Mouse (Mus musculus) stomach, embryonic 16.5 days (tissue): ENCODE measurements around the gene L3mbtl1. TPM values are rescaled to one million over a fixed set of nuclear protein-coding genes. Genes with fewer than 3 reads are reported as not detected.

Experiments
- ATAC-seq: fragments of 200-750 bp; cut with Nextera tagmentation; 2 replicates; pipeline ENCODE4 v1.8.0; 2017; ENCODE audit warnings: moderate number of reproducible peaks, moderate TSS enrichment; ENCODE audit not compliant: insufficient read depth, low FRiP score
- H3K27ac ChIP-seq: fragments of 300-500 bp; sonication (generic); 2 replicates; pipeline ENCODE4 v1.5.1; 2014; ENCODE audit warnings: low read length
- H3K27me3 ChIP-seq: fragments of 300-500 bp; sonication (generic); 2 replicates; pipeline ENCODE4 v1.6.1; 2014; ENCODE audit warnings: low read length, control low read depth, mixed read lengths; ENCODE audit not compliant: control insufficient read depth, insufficient read depth
- H3K36me3 ChIP-seq: fragments of 300-500 bp; sonication (generic); 2 replicates; pipeline ENCODE4 v1.6.1; 2014; ENCODE audit warnings: low read length; ENCODE audit not compliant: control insufficient read depth, insufficient read depth
- H3K4me1 ChIP-seq: fragments of 300-500 bp; sonication (generic); 2 replicates; pipeline ENCODE4 v1.6.1; 2014; ENCODE audit warnings: low read length, control low read depth, mixed read lengths; ENCODE audit not compliant: control insufficient read depth, insufficient read depth
- H3K4me2 ChIP-seq: fragments of 300-500 bp; sonication (generic); 2 replicates; pipeline ENCODE4 v1.6.1; 2014; ENCODE audit warnings: low read depth, low read length, mixed read lengths
- H3K4me3 ChIP-seq: fragments of 300-500 bp; sonication (generic); replicated peaks from 2 replicates; pipeline ENCODE4 v1.5.1; 2014; ENCODE audit warnings: mild to moderate bottlenecking, low read length
- H3K9ac ChIP-seq: fragments of 300-500 bp; sonication (generic); 2 replicates; pipeline ENCODE4 v1.6.1; 2014; ENCODE audit warnings: low read length
- H3K9me3 ChIP-seq: fragments of 300-500 bp; sonication (generic); replicated peaks from 2 replicates; pipeline ENCODE4 v1.6.1; 2016; ENCODE audit warnings: low read length, control low read depth; ENCODE audit not compliant: control insufficient read depth
- WGBS: fragments of 180-500 bp; shearing (Covaris S2); extraction: QIAGEN DNeasy Blood & Tissue Kit; methylation state at CpG from one replicate; pipeline ENCODE4 v1.1.7; 2014; 5-methylcytosine and 5-hydroxymethylcytosine counted together
- polyA plus RNA-seq: library from polyadenylated mRNA; unstranded; fragments of >200 nt; fragmentation: Nextera tagmentation; extraction: Ambion mirVana; gene quantifications from 2 replicates; pipeline ENCODE4 v1.2.1, GENCODE M21; 2015

L3mbtl1 gene
- polyA plus RNA-seq, 1 experiment from 2014 or later = 0.19 TPM

DNA sequence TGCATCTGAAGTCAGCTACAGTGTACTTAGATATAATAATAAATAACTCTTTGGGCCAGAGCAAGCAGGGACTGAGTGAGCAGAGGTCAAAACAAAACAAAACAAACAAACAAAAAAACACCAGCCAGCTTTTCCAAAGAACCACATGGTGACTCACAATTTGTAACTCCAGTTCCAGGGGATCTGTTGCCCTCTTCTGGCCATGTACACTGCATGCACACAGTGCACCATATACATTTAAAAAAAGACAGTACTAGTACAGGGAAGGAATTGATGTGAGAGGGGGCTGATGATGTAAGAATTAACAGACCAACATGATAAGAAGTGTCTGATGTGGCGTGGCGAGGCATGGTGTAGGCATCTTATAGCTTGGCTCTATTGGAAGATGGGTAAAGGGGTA, 13.6 kb downstream of the L3mbtl1 start:
- Histone ChIP-seq H3K27me3 (no peaks in the 10 kb centered on the region), H3K9ac (no peak overlapping the region), H3K9me3 (no peaks in the 10 kb centered on the region), H3K4me1 (no peaks in the 10 kb centered on the region), H3K27ac (no peak overlapping the region), H3K4me3 (no peak overlapping the region), H3K4me2 (no peak overlapping the region), H3K36me3 (no peaks in the 10 kb centered on the region)
- 97% methylated on average over 2 of the region's 2 CpGs for WGBS
- no peak for ATAC-seq

GRCm38 (mm10) chr2:162961321-162961720, 18.0 kb downstream of the L3mbtl1 start:
- H3K4me1 ChIP-seq = no peaks in the 10 kb centered on the region
- no peak overlapping the region for H3K4me3 ChIP-seq
- ATAC-seq = no peak
- WGBS = 61% methylated on average over 9 of the region's 10 CpGs
- H3K27ac ChIP-seq = no peak overlapping the region
- H3K27me3 ChIP-seq = no peaks in the 10 kb centered on the region; the same call in 1 of the 2 replicates
- H3K9me3 ChIP-seq = no peaks in the 10 kb centered on the region
- H3K36me3 ChIP-seq = no peaks in the 10 kb centered on the region
- H3K4me2 ChIP-seq = no peak overlapping the region
- H3K9ac ChIP-seq = no peak overlapping the region

DNA sequence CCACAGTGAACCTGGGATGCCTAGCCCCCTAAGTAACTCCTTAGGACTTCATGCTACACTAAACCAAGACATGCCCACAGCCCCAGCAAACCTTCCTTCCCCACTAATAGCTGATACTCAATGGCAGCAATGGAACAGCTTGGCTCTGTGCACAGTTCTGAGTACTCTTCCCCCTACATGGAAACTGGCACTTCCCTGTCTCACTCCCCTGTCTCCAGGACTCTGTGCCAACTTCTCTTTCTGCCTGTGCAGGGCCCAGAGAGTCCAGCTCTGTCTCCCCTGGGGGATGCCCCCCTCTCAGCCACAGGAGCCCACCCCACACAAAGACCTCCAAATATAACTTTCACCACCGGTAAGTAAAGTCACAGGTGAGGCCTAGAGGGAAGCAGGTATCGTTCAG, 23.5 kb downstream of the L3mbtl1 start:
- Histone ChIP-seq H3K4me3 (no peak overlapping the region), H3K27me3 (no peaks in the 10 kb centered on the region; the same call in 1 of the 2 replicates), H3K4me2 (no peak overlapping the region), H3K27ac (no peak overlapping the region), H3K4me1 (no peaks in the 10 kb centered on the region), H3K36me3 (no peaks in the 10 kb centered on the region), H3K9ac (no peak overlapping the region), H3K9me3 (no peaks in the 10 kb centered on the region)
- no peak for ATAC-seq
- WGBS = 94% methylated on average over 2 of the region's 2 CpGs

DNA sequence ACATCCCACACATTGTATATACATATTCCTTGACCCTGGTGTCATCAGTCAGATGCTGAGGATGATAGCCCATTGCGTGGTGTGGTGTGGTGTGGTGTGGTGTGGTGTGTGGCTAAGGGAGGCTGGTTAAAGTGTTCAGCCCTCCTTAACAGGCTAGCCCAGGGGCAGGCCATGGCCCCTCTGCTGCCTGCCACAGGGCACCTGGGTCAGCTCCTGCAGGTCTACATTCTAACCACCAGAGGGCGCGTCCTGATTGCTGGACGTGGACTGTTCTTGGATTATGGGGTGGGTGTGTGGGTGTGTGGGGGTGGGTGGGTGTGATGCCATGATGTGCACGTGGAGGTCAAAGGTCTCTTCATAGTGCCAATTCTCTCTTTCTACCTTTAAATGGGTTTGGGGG, 25.1 kb downstream of the L3mbtl1 start:
- peaks cover under 1% of the 10 kb centered on the region; the same call in 1 of the 2 replicates for H3K4me1 ChIP-seq
- no peak overlapping the region for H3K27ac ChIP-seq
- no peaks in the 10 kb centered on the region for H3K36me3 ChIP-seq
- H3K4me3 ChIP-seq = no peak overlapping the region
- no peaks in the 10 kb centered on the region; the same call in 1 of the 2 replicates for H3K27me3 ChIP-seq
- no peak overlapping the region for H3K4me2 ChIP-seq
- no peak overlapping the region for H3K9ac ChIP-seq
- WGBS = 8% methylated on average over 5 of the region's 5 CpGs
- ATAC-seq = 0 out of 2 replicates have a peak, but pooled peaks have one; percentile 31
- no peaks in the 10 kb centered on the region for H3K9me3 ChIP-seq

DNA sequence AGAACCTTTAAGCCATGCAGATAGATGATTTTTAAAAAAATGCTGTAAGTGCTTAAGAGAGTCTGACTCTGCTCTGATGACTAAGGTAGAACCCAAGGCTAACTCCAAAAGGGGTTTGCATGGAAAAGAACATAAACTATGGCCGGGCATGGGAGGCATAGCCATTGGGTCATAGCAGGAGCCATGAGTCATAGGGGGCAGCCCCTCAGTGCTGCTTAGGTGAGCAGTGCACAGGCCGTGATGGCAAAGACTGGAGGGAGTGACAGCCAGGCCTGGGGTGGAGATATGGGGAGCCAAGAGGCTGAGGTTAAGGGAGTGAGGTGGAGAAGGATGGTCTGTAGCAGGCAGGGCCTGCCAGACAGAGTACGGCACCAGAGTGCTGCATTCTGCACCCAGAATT, 25.8 kb downstream of the L3mbtl1 start:
- Histone ChIP-seq H3K27ac (no peak overlapping the region), H3K36me3 (no peaks in the 10 kb centered on the region), H3K27me3 (no peaks in the 10 kb centered on the region; the same call in 1 of the 2 replicates), H3K4me2 (no peak overlapping the region), H3K9me3 (no peaks in the 10 kb centered on the region), H3K9ac (no peak overlapping the region), H3K4me1 (peaks cover 8% of the 10 kb centered on the region), H3K4me3 (no peak overlapping the region)
- WGBS = 81% methylated on average over 3 of the region's 3 CpGs
- no peak for ATAC-seq

GRCm38 (mm10) chr2:162970896-162971295, 27.6 kb downstream of the L3mbtl1 start:
- no peaks in the 10 kb centered on the region for H3K36me3 ChIP-seq
- no peak for ATAC-seq
- no peaks in the 10 kb centered on the region for H3K27me3 ChIP-seq
- no peak overlapping the region for H3K4me3 ChIP-seq
- H3K4me2 ChIP-seq = no peak overlapping the region
- H3K4me1 ChIP-seq = peaks cover 8% of the 10 kb centered on the region
- H3K9ac ChIP-seq = no peak overlapping the region
- WGBS = 85% methylated on average over 6 of the region's 6 CpGs
- no peaks in the 10 kb centered on the region for H3K9me3 ChIP-seq
- no peak overlapping the region for H3K27ac ChIP-seq

DNA sequence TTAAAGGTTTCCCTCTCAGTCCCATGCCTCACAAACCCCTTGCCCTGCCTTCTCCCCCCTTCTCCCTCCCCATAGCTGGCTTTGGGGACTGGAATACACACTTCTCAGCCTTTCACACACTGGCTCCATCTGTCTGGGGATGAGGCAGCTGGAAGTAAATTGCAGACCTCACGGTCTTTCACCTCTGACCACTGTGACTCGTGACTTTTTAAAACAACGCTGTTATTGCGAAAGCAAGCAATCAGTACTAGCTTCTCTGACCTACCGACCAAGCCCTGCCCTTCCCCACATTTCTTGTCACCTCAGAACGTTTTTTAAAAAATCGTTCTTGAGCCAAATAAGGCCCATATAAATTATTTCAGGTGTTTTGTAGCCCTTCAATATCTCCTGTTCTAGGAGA, 29.5 kb downstream of the L3mbtl1 start:
- Histone ChIP-seq H3K9ac (no peak overlapping the region), H3K36me3 (no peaks in the 10 kb centered on the region), H3K27ac (no peak overlapping the region), H3K4me3 (no peak overlapping the region), H3K9me3 (no peaks in the 10 kb centered on the region), H3K27me3 (no peaks in the 10 kb centered on the region), H3K4me1 (peaks cover 8% of the 10 kb centered on the region), H3K4me2 (no peak overlapping the region)
- ATAC-seq = no peak
- WGBS = 35% methylated on average over 7 of the region's 7 CpGs

GRCm38 (mm10) chr2:162973206-162973605, 29.9 kb downstream of the L3mbtl1 start:
- H3K27ac ChIP-seq = no peak overlapping the region
- no peak overlapping the region for H3K4me3 ChIP-seq
- 0 out of 2 replicates have a peak overlapping the region, but pooled peaks have one; percentile 31 for H3K4me2 ChIP-seq

GRCm38 (mm10) chr2:162973637-162974036, 30.4 kb downstream of the L3mbtl1 start:
- 13% methylated on average over 11 of the region's 11 CpGs for WGBS
- Histone ChIP-seq H3K27ac (no peak overlapping the region), H3K4me2 (peak overlapping the region; percentile 31), H3K9me3 (no peaks in the 10 kb centered on the region), H3K4me1 (peaks cover 8% of the 10 kb centered on the region), H3K4me3 (no peak overlapping the region), H3K9ac (peak overlapping the region; percentile 21; the same call in 1 of the 2 replicates), H3K36me3 (no peaks in the 10 kb centered on the region), H3K27me3 (no peaks in the 10 kb centered on the region)
- peak; percentile 49; the same call in 1 of the 2 replicates for ATAC-seq

More at GRCm38 (mm10) chr2:162973206-162973605, 29.9 kb downstream of the L3mbtl1 start:
- no peaks in the 10 kb centered on the region for H3K36me3 ChIP-seq
- no peaks in the 10 kb centered on the region for H3K9me3 ChIP-seq
- no peaks in the 10 kb centered on the region for H3K27me3 ChIP-seq
- H3K4me1 ChIP-seq = peaks cover 8% of the 10 kb centered on the region
- 47% methylated on average over 5 of the region's 5 CpGs for WGBS
- no peak for ATAC-seq
- H3K9ac ChIP-seq = no peak overlapping the region
